Mouse (Mus musculus) megakaryocyte, embryonic 14.5 days (primary cell): ENCODE measurements at regions not wholly inside any gene's neighbourhood (a gene's known extent, or its start where the extent isn't known, plus 50 kb on each side); places are given as distances from the start of the nearest gene placed in this dataset.

ENCODE experiments used
- H3K27me3 ChIP-seq: replicated peaks from 2 replicates; pipeline ENCODE3; 2012; ENCODE audit warnings: inconsistent platforms
- H3K36me3 ChIP-seq: replicated peaks from 2 replicates; pipeline ENCODE3; 2012; ENCODE audit warnings: low read length, inconsistent platforms, mixed read lengths
- H3K4me1 ChIP-seq: 2 replicates; pipeline ENCODE4 v1.6.1; 2012; ENCODE audit warnings: inconsistent platforms
- H3K4me3 ChIP-seq: replicated peaks from 2 replicates; pipeline ENCODE3; 2012; ENCODE audit warnings: moderate library complexity, mild to moderate bottlenecking, inconsistent platforms
- H3K9me3 ChIP-seq: 2 replicates; pipeline ENCODE4 v1.6.1; 2012; ENCODE audit warnings: inconsistent platforms
- FLI1 ChIP-seq: IDR thresholded peaks from 2 replicates; pipeline ENCODE4 v1.6.1; 2012; ENCODE audit warnings: low read length, inconsistent platforms, mixed read lengths
- GATA1 ChIP-seq: IDR thresholded peaks from 3 replicates; pipeline ENCODE4 v1.6.1; 2012; ENCODE audit warnings: mixed read lengths, low read length, inconsistent platforms, borderline replicate concordance

DNA sequence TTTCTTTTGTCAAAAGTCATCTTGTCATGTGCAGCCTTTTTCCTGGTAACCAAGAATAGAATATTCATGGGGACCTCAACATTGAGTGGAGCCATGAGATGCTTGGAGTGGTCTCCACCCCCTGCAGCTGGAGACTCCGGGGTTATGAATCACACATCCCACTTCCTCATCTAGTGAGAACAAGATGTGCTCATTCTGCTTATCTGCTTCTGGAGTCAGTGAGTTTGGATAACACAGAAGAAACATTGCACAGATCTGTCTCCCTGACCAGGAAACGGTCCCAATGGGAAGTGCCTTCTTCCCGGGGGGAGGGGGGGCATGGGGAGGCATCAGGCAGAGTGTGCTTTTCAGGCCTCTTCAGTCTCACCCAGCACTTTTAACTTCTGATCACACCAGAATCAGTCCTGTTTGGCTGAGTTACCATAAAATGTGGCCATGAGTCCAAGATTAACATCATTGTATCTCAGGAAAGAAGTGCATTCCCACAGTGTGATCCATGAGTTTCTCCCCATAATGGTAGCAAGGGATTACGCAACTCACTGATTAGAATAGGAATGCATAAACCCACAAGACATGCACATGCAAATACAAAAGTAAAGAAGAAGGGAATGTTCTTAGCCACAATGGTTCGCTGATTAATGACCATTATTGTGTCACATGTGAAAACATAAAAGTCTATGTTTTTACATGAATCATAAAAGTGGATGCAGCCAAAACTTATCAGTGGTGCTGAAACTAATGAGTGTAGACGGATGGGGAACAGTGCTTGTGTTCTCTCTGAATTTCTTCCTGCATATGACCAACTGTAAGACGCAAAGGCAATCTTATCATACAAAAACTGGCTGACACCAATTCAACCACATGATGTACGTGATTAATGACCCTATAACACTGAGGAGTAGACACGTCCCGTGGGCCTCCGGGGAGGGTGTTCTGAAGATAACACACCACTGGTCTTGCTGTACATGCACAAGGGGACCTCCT is 393.8 kb upstream of the Mmadhc start:
- Histone ChIP-seq H3K4me1 (peaks cover 3% of the 10 kb centered on the region; the same call in 1 of the 2 replicates), H3K27me3 (no peaks in the 10 kb centered on the region), H3K4me3 (no peak overlapping the region), H3K36me3 (no peaks in the 10 kb centered on the region), H3K9me3 (peaks cover 4% of the 10 kb centered on the region; the same call in 1 of the 2 replicates)
- no peak for TF ChIP-seq FLI1
- no peak for TF ChIP-seq GATA1

- Histone ChIP-seq H3K36me3 (no peaks in the 10 kb centered on the region), H3K27me3 (no peaks in the 10 kb centered on the region), H3K4me1 (no peaks in the 10 kb centered on the region), H3K9me3 (peaks cover 4% of the 10 kb centered on the region; the same call in 1 of the 2 replicates), H3K4me3 (no peak overlapping the region)
- TF ChIP-seq GATA1 (no peak), FLI1 (no peak)
Observed at GRCm38 (mm10) chr2:50687672-50688151, 391.1 kb upstream of the Mmadhc start.

DNA sequence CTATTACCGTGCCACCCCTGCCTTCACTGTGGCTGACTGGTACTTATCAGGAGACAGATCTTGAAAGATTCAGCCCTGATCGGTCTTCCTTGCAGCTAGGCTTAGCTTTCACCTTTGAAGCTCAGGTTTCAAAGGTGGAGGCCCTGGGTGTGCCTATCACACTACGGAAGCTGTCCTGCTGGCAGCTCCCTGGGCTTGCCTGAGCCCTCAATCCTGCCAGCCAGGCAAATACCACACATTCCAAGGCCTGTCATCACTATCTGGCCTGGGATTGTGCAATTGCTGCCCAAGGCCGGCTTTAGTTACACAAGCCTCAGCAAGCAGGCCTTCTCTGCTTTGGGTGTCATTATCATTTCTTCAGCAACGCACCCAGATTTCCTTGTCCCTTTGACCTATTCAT is 390.6 kb upstream of the Mmadhc start:
- H3K36me3 ChIP-seq, result no peaks in the 10 kb centered on the region
- H3K27me3 ChIP-seq, result no peaks in the 10 kb centered on the region
- no peaks in the 10 kb centered on the region for H3K4me1 ChIP-seq
- H3K4me3 ChIP-seq, result no peak overlapping the region
- TF ChIP-seq FLI1 (no peak), GATA1 (no peak)
- peaks cover 4% of the 10 kb centered on the region; the same call in 1 of the 2 replicates for H3K9me3 ChIP-seq

DNA sequence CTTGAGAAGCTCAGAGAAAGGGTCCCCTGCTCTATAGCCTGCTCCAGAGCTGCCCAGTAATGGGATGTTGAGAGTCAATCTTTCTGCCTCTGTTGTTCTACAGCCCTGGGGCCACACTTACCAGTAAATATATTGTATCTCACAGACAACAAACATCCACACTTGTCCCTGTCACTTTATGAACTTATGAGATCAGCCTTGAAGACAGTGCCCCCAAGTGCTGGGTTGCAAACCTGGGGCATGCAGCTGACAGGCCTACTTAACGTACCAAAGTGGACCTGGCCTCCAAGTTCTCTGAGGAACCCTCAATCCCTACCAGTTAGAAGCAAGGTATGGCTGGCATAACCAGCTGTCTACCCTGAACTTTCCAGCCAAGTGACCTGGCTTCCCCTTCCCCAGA is 380.9 kb upstream of the Mmadhc start:
- H3K4me1 ChIP-seq, result no peaks in the 10 kb centered on the region
- no peaks in the 10 kb centered on the region for H3K27me3 ChIP-seq
- TF ChIP-seq FLI1, result no peak
- no peak for TF ChIP-seq GATA1
- H3K9me3 ChIP-seq, result peaks cover 8% of the 10 kb centered on the region; the same call in 1 of the 2 replicates
- no peaks in the 10 kb centered on the region for H3K36me3 ChIP-seq
- no peak overlapping the region for H3K4me3 ChIP-seq

DNA sequence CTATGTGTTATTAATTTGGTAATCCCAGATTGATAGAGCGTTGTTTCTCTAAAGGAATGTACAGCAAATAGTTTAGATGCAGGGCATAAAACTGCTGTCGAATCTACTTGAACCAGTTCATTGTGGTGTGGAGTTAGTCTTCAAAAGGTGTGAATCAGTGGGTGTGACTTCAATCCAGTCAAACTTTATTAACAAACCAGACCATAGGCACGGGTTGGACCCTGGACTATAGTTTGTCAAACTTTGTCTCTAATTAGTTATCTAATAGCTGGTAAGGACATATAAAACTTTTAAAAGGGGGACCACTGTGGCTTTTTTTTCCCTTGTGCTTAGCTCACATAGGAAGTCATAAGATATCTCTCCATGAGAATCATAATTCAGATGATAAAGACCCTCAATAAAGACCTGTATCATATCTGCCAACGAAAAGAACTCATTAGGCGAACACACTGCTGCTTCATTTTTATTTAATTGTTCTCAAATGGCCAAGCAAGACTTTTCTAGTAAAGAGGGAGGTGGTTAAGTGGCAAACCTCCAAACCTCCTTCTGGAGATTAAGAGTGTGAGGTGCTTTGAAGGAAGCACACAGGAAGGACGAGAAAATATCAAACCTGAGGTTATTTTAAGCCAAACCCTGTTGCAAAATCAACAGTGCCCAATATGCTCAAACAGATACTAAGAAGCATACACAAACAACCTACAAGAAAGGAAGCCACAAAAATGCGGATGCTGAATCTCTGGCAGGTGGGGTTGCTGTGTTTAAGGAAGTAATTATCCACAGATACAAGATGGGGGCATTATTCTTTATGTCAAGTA is 379.3 kb upstream of the Mmadhc start:
- H3K4me1 ChIP-seq, result no peaks in the 10 kb centered on the region
- no peaks in the 10 kb centered on the region for H3K36me3 ChIP-seq
- H3K27me3 ChIP-seq, result no peaks in the 10 kb centered on the region
- H3K9me3 ChIP-seq, result peaks cover 8% of the 10 kb centered on the region; the same call in 1 of the 2 replicates
- no peak for TF ChIP-seq GATA1
- TF ChIP-seq FLI1, result no peak
- H3K4me3 ChIP-seq, result no peak overlapping the region

GRCm38 (mm10) chr2:50674856-50675175 is 378.2 kb upstream of the Mmadhc start:
- Histone ChIP-seq H3K4me3 (no peak overlapping the region), H3K9me3 (peaks cover 8% of the 10 kb centered on the region; the same call in 1 of the 2 replicates), H3K4me1 (no peaks in the 10 kb centered on the region), H3K36me3 (no peaks in the 10 kb centered on the region), H3K27me3 (no peaks in the 10 kb centered on the region)
- TF ChIP-seq GATA1, result no peak
- TF ChIP-seq FLI1, result no peak

DNA sequence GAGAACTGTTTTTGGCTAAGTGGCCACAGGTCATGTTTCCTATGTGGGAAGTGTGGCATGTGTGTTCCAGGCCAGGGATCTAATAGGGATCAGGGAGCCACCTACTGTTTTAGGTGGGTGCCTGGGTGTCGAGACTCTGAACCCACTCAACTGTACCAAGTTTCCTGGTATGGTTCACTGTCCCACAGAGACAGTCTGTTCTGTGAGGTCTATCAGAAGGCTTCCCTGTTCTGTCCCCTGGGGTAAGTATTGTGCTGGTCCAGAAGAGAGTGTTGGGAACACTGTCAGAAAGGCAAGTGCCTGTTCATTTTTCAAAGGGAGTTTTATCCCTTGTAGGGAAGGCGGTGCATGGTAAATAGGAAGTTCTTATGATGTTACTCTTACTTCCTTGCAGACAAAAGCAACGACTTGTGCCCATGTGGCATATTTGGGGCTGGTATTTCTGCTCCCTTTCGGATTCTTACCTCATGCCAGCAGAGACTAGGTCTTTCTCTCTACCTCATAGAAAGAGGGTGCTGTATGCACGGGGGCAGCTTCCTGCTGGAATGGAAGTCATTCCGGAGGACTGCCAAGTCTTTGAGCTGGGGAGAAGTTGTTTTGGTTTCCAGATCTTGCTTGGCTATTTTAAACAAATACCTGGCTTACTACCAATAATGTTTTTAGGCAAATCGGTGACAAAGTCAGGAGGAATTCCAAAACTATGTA is 377.7 kb upstream of the Mmadhc start:
- no peaks in the 10 kb centered on the region for H3K4me1 ChIP-seq
- no peak overlapping the region for H3K4me3 ChIP-seq
- H3K36me3 ChIP-seq, result no peaks in the 10 kb centered on the region
- no peaks in the 10 kb centered on the region for H3K27me3 ChIP-seq
- peaks cover 8% of the 10 kb centered on the region; the same call in 1 of the 2 replicates for H3K9me3 ChIP-seq
- TF ChIP-seq GATA1 (no peak), FLI1 (no peak)

DNA sequence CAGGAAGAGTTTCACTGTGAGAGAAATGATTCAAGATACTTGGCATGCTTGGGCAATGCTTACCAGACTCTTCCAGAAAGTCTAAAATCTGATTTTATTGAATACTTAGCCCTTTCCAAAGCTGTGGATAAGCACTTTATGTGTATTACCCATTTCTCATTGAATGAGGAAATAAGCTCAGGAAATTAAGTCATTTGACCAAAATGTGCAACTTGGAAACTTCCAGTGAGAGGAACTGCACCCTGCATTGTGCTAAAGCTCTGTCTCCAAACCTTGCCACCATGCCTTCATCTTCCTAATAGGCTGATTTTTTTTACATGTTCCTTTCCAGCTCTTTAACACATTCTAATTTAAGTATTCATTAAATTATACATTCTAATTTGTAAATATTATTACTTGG is 372.7 kb upstream of the Mmadhc start:
- TF ChIP-seq FLI1, result no peak
- no peak for TF ChIP-seq GATA1
- no peaks in the 10 kb centered on the region for H3K4me1 ChIP-seq
- no peak overlapping the region for H3K4me3 ChIP-seq
- no peaks in the 10 kb centered on the region for H3K36me3 ChIP-seq
- 0 out of 2 replicates have a peak, but pooled peaks cover 3% of the 10 kb centered on the region for H3K9me3 ChIP-seq
- no peaks in the 10 kb centered on the region for H3K27me3 ChIP-seq

GRCm38 (mm10) chr2:50668789-50669188 is 372.2 kb upstream of the Mmadhc start:
- Histone ChIP-seq H3K27me3 (no peaks in the 10 kb centered on the region), H3K9me3 (0 out of 2 replicates have a peak, but pooled peaks cover 3% of the 10 kb centered on the region), H3K4me3 (no peak overlapping the region), H3K4me1 (no peaks in the 10 kb centered on the region), H3K36me3 (no peaks in the 10 kb centered on the region)
- TF ChIP-seq FLI1, result no peak
- TF ChIP-seq GATA1, result no peak

DNA sequence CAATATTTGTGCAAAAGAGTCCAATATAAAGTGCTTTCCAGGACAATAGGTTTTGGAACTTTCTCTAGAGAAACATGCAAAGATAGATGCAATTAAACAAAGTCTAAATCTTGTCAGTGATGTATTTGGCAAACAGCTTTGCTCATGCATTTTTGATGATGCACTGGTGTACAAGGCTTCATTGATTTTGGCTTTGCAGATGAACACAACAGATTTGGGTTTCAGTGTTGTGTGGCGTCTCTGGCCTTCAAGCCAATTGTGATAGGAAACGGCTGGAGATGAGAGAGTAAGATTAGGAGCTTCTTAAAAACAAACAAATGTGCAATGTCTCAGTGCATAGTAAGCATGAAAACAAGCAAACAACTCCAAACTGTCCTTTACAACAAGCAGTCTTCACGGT is 370.6 kb upstream of the Mmadhc start:
- no peak for TF ChIP-seq GATA1
- no peak for TF ChIP-seq FLI1
- Histone ChIP-seq H3K4me1 (no peaks in the 10 kb centered on the region), H3K27me3 (no peaks in the 10 kb centered on the region), H3K4me3 (no peak overlapping the region), H3K9me3 (no peaks in the 10 kb centered on the region), H3K36me3 (no peaks in the 10 kb centered on the region)
